Mouse (Mus musculus) cerebellum, adult 2 months (tissue): ENCODE measurements around the gene Nr1d1. TPM values are rescaled to one million over a fixed set of nuclear protein-coding genes. Genes with fewer than 3 reads are reported as not detected.

Source experiments
- DNase-seq, 2 experiments: peaks; one replicate each; pipeline ENCODE4 v3.0.0; 2021
- H3K27ac ChIP-seq: fragments of 200-500 bp; 2 replicates; pipeline ENCODE4 v1.5.1; 2012; ENCODE audit warnings: low read length, control low read depth, inconsistent platforms; ENCODE audit not compliant: insufficient read depth
- H3K27me3 ChIP-seq: fragments of 200-500 bp; 2 replicates; pipeline ENCODE4 v1.6.1; 2012; ENCODE audit warnings: inconsistent platforms, mild to moderate bottlenecking, low read length, moderate library complexity; ENCODE audit not compliant: control insufficient read depth, insufficient read depth
- H3K4me1 ChIP-seq: fragments of 200-500 bp; 2 replicates; pipeline ENCODE4 v1.6.1; 2011; ENCODE audit warnings: low read length; ENCODE audit not compliant: control insufficient read depth, insufficient read depth
- H3K4me3 ChIP-seq: fragments of 200-500 bp; replicated peaks from 2 replicates; pipeline ENCODE3; 2011; ENCODE audit warnings: mild to moderate bottlenecking, low read depth, low read length, control low read depth; ENCODE audit not compliant: insufficient read depth
- CTCF ChIP-seq: fragments of 200-500 bp; IDR thresholded peaks from 2 replicates; pipeline ENCODE4 v1.5.1; 2011; ENCODE audit warnings: low read depth, mild to moderate bottlenecking, control low read depth, low read length, moderate library complexity, borderline replicate concordance; ENCODE audit not compliant: insufficient read depth
- POLR2A ChIP-seq: fragments of 200-500 bp; IDR thresholded peaks from 2 replicates; pipeline ENCODE4 v1.6.1; 2011; ENCODE audit warnings: low read length, control low read depth, borderline replicate concordance; ENCODE audit not compliant: insufficient read depth
- WGBS: fragments of 180-500 bp; shearing (Covaris S2); methylation state at CpG from one replicate; pipeline ENCODE4 v1.1.7; 2018; 5-methylcytosine and 5-hydroxymethylcytosine counted together
- polyA plus RNA-seq: library from polyadenylated mRNA; depleted of rRNA; stranded (reverse); fragments of >200 nt; gene quantifications from 2 replicates; pipeline ENCODE4 v1.2.3, GENCODE M21; 2012

Nr1d1 gene
- polyA plus RNA-seq, 1 experiment = 144 TPM

- H3K4me3 ChIP-seq = no peak overlapping the region
- H3K27ac ChIP-seq = no peak overlapping the region
- H3K27me3 ChIP-seq = no peaks in the 10 kb centered on the region
- TF ChIP-seq CTCF (peak; percentile 18; the same call in 1 of the 2 replicates), POLR2A (no peak)
- H3K4me1 ChIP-seq = peaks cover 20% of the 10 kb centered on the region
- WGBS = 49% methylated on average over 17 of the region's 17 CpGs
- DNase-seq = peak; percentile 25 to 37
Observed at GRCm38 (mm10) chr11:98762756-98763501, 12.2 kb downstream of the Nr1d1 start.

DNA sequence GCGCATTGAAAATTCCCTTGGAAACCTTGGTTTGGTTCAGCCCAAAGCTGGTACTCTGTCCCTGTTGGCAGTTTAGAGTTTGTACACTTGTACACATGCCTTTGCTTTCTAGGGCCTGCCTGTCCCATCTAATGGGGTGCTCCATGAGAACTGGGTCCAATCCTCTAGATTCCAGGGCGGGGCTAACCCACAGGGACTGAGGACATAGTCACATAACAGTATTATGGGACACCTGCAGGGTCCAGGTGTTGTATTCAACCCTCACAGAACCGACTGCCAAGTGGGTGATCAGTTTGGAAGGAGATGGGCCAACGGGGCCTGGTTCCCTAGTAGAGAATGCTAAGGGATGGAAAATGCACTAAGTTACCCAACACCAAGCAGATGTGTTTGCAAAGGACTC lies 13.2 kb downstream of the Nr1d1 start:
- H3K4me1 ChIP-seq = peaks cover 16% of the 10 kb centered on the region
- H3K27me3 ChIP-seq = no peaks in the 10 kb centered on the region
- H3K27ac ChIP-seq = no peak overlapping the region
- H3K4me3 ChIP-seq = no peak overlapping the region
- 82% methylated on average over 4 of the region's 4 CpGs for WGBS
- no peak for DNase-seq
- TF ChIP-seq POLR2A (no peak), CTCF (no peak)

DNA sequence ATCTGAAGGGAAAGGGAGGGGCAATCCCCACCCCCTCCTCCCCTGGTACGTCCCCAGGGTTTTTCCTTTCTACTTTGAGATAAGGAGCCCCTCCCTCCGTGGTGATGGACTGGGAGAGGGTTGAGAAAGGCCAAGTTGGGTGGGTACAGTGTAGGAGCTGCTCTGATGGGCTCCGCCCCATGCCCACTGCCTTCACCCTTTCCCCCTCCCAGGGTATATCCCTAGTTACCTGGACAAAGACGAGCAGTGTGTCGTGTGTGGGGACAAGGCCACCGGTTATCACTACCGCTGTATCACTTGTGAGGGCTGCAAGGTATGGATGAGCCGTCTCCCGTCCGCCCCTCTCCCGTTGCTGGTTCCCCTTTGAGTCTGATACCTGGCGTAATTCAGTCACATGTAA lies 18.4 kb downstream of the Nr1d1 start:
- no peak for DNase-seq

GRCm38 (mm10) chr11:98755726-98756380 lies 19.3 kb downstream of the Nr1d1 start:
- peak; percentile 59 to 65 for DNase-seq
- TF ChIP-seq CTCF = no peak
- no peak for TF ChIP-seq POLR2A
- Histone ChIP-seq H3K4me1 (peaks cover 52% of the 10 kb centered on the region), H3K27me3 (no peaks in the 10 kb centered on the region), H3K4me3 (no peak overlapping the region), H3K27ac (peak overlapping the region; percentile 68)
- WGBS = 61% methylated on average over 6 of the region's 6 CpGs

More for the DNA sequence above, 18.4 kb downstream of the Nr1d1 start:
- Histone ChIP-seq H3K27me3 (no peaks in the 10 kb centered on the region), H3K4me1 (peaks cover 45% of the 10 kb centered on the region), H3K27ac (peak overlapping the region; percentile 68; the same call in 1 of the 2 replicates), H3K4me3 (no peak overlapping the region)
- no peak for TF ChIP-seq CTCF
- 87% methylated on average over 12 of the region's 12 CpGs for WGBS

GRCm38 (mm10) chr11:98754621-98755181 lies 20.4 kb downstream of the Nr1d1 start:
- TF ChIP-seq CTCF (peak; percentile 97), POLR2A (no peak)
- H3K4me3 ChIP-seq = no peak overlapping the region
- peaks cover 64% of the 10 kb centered on the region for H3K4me1 ChIP-seq
- H3K27me3 ChIP-seq = no peaks in the 10 kb centered on the region
- peak overlapping the region; percentile 80 for H3K27ac ChIP-seq
- WGBS = 13% methylated on average over 7 of the region's 7 CpGs
- peak; percentile 72 to 79 for DNase-seq

DNA sequence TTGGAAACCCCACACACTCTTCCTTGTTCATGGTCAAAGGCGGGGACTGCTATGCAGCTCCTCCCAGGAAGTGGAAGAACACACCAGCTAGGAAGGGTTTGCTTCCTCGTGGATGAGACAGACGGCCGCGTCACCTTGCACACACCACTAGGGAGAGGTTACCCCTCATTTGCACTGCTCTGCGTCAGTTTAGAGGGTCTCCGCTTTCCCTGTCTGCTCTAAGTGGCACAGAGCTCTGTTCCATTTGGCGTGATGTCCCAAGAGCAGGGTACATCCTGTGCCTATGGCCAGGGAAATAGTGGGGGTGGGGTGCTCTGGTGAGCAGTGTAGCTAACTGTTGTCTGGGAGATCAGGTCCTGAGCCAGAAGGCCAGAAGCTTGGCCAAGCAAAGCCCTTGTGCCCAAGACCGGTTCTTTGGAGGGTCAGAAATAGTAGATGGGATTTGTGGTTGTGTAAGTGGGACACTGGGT lies 20.9 kb downstream of the Nr1d1 start:
- H3K4me3 ChIP-seq = no peak overlapping the region
- WGBS = 28% methylated on average over 9 of the region's 9 CpGs
- H3K27ac ChIP-seq = peak overlapping the region; percentile 80
- peaks cover 69% of the 10 kb centered on the region for H3K4me1 ChIP-seq
- DNase-seq = peak in 1 of 2 experiments; percentile 54
- no peaks in the 10 kb centered on the region for H3K27me3 ChIP-seq
- TF ChIP-seq CTCF = no peak
- TF ChIP-seq POLR2A = no peak

- TF ChIP-seq CTCF (no peak), POLR2A (no peak)
- no peak overlapping the region for H3K4me3 ChIP-seq
- 72% methylated on average over 5 of the region's 5 CpGs for WGBS
- DNase-seq = no peak
- peak overlapping the region; percentile 80; the same call in 1 of the 2 replicates for H3K27ac ChIP-seq
- no peaks in the 10 kb centered on the region for H3K27me3 ChIP-seq
- peaks cover 78% of the 10 kb centered on the region for H3K4me1 ChIP-seq
Observed at GRCm38 (mm10) chr11:98753264-98753663, 21.9 kb downstream of the Nr1d1 start.

- H3K27ac ChIP-seq = peak overlapping the region; percentile 62
- H3K4me3 ChIP-seq = no peak overlapping the region
- WGBS = 55% methylated on average over 10 of the region's 10 CpGs
- no peaks in the 10 kb centered on the region for H3K27me3 ChIP-seq
- TF ChIP-seq CTCF (no peak), POLR2A (no peak)
- H3K4me1 ChIP-seq = peaks cover 84% of the 10 kb centered on the region
- peak in 1 of 2 experiments; percentile 35 for DNase-seq
Observed at GRCm38 (mm10) chr11:98752562-98753140, 22.5 kb downstream of the Nr1d1 start.
